Mouse (Mus musculus) limb, embryonic 11.5 days (tissue): ENCODE results near the gene Srgap1. TPM values are rescaled to one million over a fixed set of nuclear protein-coding genes. Genes with fewer than 3 reads are reported as not detected.

ENCODE experiments used
- ATAC-seq: fragments of 200-750 bp; cut with Nextera tagmentation; 2 replicates; pipeline ENCODE4 v1.8.0; 2017; ENCODE audit warnings: low read depth; ENCODE audit not compliant: insufficient number of reproducible peaks, low FRiP score, low TSS enrichment
- DNase-seq: peaks from one replicate; pipeline ENCODE4 v3.0.0-alpha.2; 2015; ENCODE audit warnings: low spot score
- H3K27ac ChIP-seq: fragments of 300-500 bp; sonication (generic); replicated peaks from 2 replicates; pipeline ENCODE4 v1.5.1; 2014; ENCODE audit warnings: low read depth, mild to moderate bottlenecking, low read length
- H3K27me3 ChIP-seq: fragments of 300-500 bp; sonication (generic); 2 replicates; pipeline ENCODE4 v1.6.1; 2014; ENCODE audit warnings: mild to moderate bottlenecking, low read length, mixed read lengths; ENCODE audit not compliant: control insufficient read depth, insufficient read depth
- H3K36me3 ChIP-seq: fragments of 300-500 bp; sonication (generic); 2 replicates; pipeline ENCODE4 v1.6.1; 2014; ENCODE audit warnings: mild to moderate bottlenecking, low read length, moderate library complexity, mixed read lengths; ENCODE audit not compliant: control insufficient read depth, insufficient read depth
- H3K4me1 ChIP-seq: fragments of 300-500 bp; sonication (generic); 2 replicates; pipeline ENCODE4 v1.6.1; 2014; ENCODE audit warnings: low read length, mixed read lengths; ENCODE audit not compliant: control insufficient read depth, insufficient read depth
- H3K4me2 ChIP-seq: fragments of 300-500 bp; sonication (generic); 2 replicates; pipeline ENCODE4 v1.6.1; 2014; ENCODE audit warnings: low read depth, mild to moderate bottlenecking, moderate library complexity; ENCODE audit not compliant: severe bottlenecking
- H3K4me3 ChIP-seq: fragments of 300-500 bp; sonication (generic); 2 replicates; pipeline ENCODE4 v1.5.1; 2014; ENCODE audit warnings: low read depth, low read length
- H3K9ac ChIP-seq: fragments of 300-500 bp; sonication (generic); 2 replicates; pipeline ENCODE4 v1.6.1; 2014; ENCODE audit warnings: mild to moderate bottlenecking, low read length
- H3K9me3 ChIP-seq: fragments of 300-500 bp; sonication (generic); 2 replicates; pipeline ENCODE4 v1.6.1; 2016; ENCODE audit warnings: low read length; ENCODE audit not compliant: control insufficient read depth
- WGBS: fragments of 180-500 bp; shearing (Covaris S2); extraction: QIAGEN DNeasy Blood & Tissue Kit; methylation state at CpG from one replicate; pipeline ENCODE4 v1.1.7; 2014; 5-methylcytosine and 5-hydroxymethylcytosine counted together
- polyA plus RNA-seq: library from polyadenylated mRNA; unstranded; fragments of >200 nt; fragmentation: Nextera tagmentation; extraction: Ambion mirVana; gene quantifications from 2 replicates; pipeline ENCODE4 v1.2.1, GENCODE M21; 2014

Gene Srgap1
- polyA plus RNA-seq = 6.1 and 9.0 TPM in 2 replicates

- H3K9me3 ChIP-seq = no peaks in the 10 kb centered on the region
- ATAC-seq (peak; percentile 76), DNase-seq (peak; percentile 80)
- peak within 1 kb of the TSS; percentile 70 for H3K4me3 ChIP-seq
- no peaks in the 10 kb centered on the region for H3K36me3 ChIP-seq
- H3K4me1 ChIP-seq = peaks cover 3% of the 10 kb centered on the region; the same call in 1 of the 2 replicates
- H3K27ac ChIP-seq = peak within 1 kb of the TSS; percentile 65; the same call in 1 of the 2 replicates
- WGBS = under 1% methylated on average over 52 of the region's 79 CpGs
- H3K9ac ChIP-seq = peak within 1 kb of the TSS; percentile 90
- no peaks in the 10 kb centered on the region for H3K27me3 ChIP-seq
- H3K4me2 ChIP-seq = peak within 1 kb of the TSS; percentile 75
These were observed at the start of gene Srgap1 for GRCm38 (mm10) chr10:122046904-122047726. Gene Srgap1 (minus strand): TSS chr10:122047315.

GRCm38 (mm10) chr10:122096462-122096979, 49.4 kb upstream of the Srgap1 start:
- Histone ChIP-seq H3K36me3 (no peaks in the 10 kb centered on the region), H3K9ac (peak overlapping the region; percentile 88), H3K4me2 (peak overlapping the region; percentile 81), H3K27ac (peak overlapping the region; percentile 87), H3K9me3 (no peaks in the 10 kb centered on the region), H3K4me3 (peak overlapping the region; percentile 73), H3K27me3 (no peaks in the 10 kb centered on the region), H3K4me1 (peaks cover 3% of the 10 kb centered on the region; the same call in 1 of the 2 replicates)
- WGBS = under 1% methylated on average over 48 of the region's 48 CpGs
- ATAC-seq = peak; percentile 73
- no peak for DNase-seq

DNA sequence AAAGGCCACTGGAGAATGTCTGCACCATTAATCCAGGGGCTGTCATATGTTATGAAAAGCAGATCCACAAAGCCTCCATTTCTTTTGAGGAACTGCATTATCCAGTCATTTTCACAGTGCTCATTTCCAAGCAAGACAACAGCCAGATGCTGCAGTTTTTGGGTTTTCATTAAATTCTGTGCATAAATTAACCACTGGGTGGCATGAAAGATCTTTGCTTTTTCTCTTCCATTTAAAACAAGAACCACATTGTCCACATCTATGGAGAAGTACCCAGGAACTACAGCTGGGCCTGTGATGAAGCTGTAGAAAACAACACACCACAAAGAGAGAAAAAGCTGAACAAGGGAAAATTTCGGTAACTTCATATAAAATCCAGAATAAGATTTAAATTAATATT, 43.4 kb upstream of the Srgap1 start:
- ATAC-seq (no peak), DNase-seq (no peak)
- Histone ChIP-seq H3K4me3 (no peak overlapping the region), H3K36me3 (peaks cover 14% of the 10 kb centered on the region), H3K27ac (no peak overlapping the region), H3K4me1 (no peaks in the 10 kb centered on the region), H3K9ac (no peak overlapping the region), H3K27me3 (no peaks in the 10 kb centered on the region), H3K4me2 (no peak overlapping the region), H3K9me3 (peaks cover 2% of the 10 kb centered on the region; the same call in 1 of the 2 replicates)
- WGBS = 93% methylated on average over 1 of the region's 1 CpGs

- no peaks in the 10 kb centered on the region for H3K36me3 ChIP-seq
- H3K4me1 ChIP-seq = no peaks in the 10 kb centered on the region
- no peak overlapping the region for H3K27ac ChIP-seq
- H3K9me3 ChIP-seq = no peaks in the 10 kb centered on the region
- DNase-seq (no peak), ATAC-seq (no peak)
- no peak overlapping the region for H3K9ac ChIP-seq
- WGBS = 94% methylated on average over 1 of the region's 1 CpGs
- H3K27me3 ChIP-seq = no peaks in the 10 kb centered on the region
- H3K4me2 ChIP-seq = no peak overlapping the region
- no peak overlapping the region for H3K4me3 ChIP-seq
These were observed 34.2 kb upstream of the Srgap1 start for GRCm38 (mm10) chr10:122081352-122081751.

DNA sequence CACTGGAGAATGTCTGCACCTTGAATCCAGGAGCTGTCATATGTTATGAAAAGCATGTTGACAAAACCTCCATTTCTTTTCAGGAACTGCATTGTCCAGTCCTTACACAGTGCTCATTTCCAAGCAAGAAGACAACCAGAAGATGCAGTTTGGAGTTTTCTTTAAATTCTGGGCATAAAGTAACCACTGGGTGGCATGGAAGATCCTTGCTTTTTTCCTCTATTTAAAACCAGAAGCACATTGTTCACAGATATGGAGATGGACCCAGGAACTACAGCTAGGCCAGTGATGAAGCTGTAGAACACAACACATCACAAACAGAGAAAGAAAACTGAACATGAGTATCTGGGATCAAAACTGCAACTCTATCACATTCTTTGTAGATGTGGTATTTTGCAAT, 22.0 kb upstream of the Srgap1 start:
- Histone ChIP-seq H3K36me3 (no peaks in the 10 kb centered on the region), H3K9ac (no peak overlapping the region), H3K27ac (no peak overlapping the region), H3K9me3 (no peaks in the 10 kb centered on the region), H3K4me2 (no peak overlapping the region), H3K4me3 (no peak overlapping the region), H3K4me1 (no peaks in the 10 kb centered on the region), H3K27me3 (no peaks in the 10 kb centered on the region)
- no peak for ATAC-seq
- DNase-seq = no peak

- Histone ChIP-seq H3K27ac (no peak overlapping the region), H3K27me3 (no peaks in the 10 kb centered on the region), H3K4me2 (no peak overlapping the region), H3K9me3 (no peaks in the 10 kb centered on the region), H3K4me1 (no peaks in the 10 kb centered on the region), H3K36me3 (no peaks in the 10 kb centered on the region), H3K9ac (no peak overlapping the region), H3K4me3 (no peak overlapping the region)
- WGBS = 88% methylated on average over 6 of the region's 6 CpGs
- ATAC-seq = no peak
- DNase-seq = no peak
These were observed 8.7 kb upstream of the Srgap1 start for GRCm38 (mm10) chr10:122055826-122056225.

- 18% methylated on average over 8 of the region's 8 CpGs for WGBS
These were observed 7.4 kb upstream of the Srgap1 start for GRCm38 (mm10) chr10:122054535-122054934.

GRCm38 (mm10) chr10:122051831-122052230, 4.7 kb upstream of the Srgap1 start:
- DNase-seq = peak; percentile 91
- Histone ChIP-seq H3K9me3 (no peaks in the 10 kb centered on the region), H3K4me3 (no peak overlapping the region), H3K9ac (no peak overlapping the region), H3K27me3 (no peaks in the 10 kb centered on the region), H3K4me2 (no peak overlapping the region), H3K36me3 (no peaks in the 10 kb centered on the region), H3K27ac (no peak overlapping the region), H3K4me1 (no peaks in the 10 kb centered on the region)
- 40% methylated on average over 6 of the region's 6 CpGs for whole genome bisulfite sequencing
- ATAC-seq = no peak

More at GRCm38 (mm10) chr10:122054535-122054934, 7.4 kb upstream of the Srgap1 start:
- Histone ChIP-seq H3K9me3 (no peaks in the 10 kb centered on the region), H3K9ac (no peak overlapping the region), H3K4me1 (no peaks in the 10 kb centered on the region), H3K4me3 (no peak overlapping the region), H3K27me3 (no peaks in the 10 kb centered on the region), H3K36me3 (no peaks in the 10 kb centered on the region), H3K27ac (no peak overlapping the region), H3K4me2 (no peak overlapping the region)
- DNase-seq (peak; percentile 72), ATAC-seq (peak; percentile 82)
